Mouse (Mus musculus) kidney, adult 9 months (tissue): Measurements from ENCODE around the gene Rcsd1.

Experiments used
- DNase-seq: peaks from one replicate; pipeline ENCODE4 v3.0.0; 2022

The Rcsd1 gene

DNA sequence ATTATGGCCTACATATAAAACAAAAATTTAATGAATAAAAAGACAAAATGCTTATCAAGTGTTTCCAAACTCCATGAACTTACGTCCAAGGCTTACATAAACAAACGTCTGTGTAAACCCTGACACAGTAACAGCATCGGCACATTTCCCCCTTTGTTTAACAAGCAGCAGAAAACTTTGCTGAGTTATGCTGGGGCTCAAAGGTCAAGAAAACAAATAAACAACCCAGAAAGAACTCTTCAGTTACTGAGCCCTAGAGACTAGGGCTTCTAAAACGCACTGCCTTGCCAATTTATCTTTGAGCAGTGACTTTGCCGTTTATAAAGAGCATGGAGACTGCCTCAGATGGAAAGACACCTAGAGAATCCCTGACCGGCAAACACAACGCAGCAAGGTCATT lies 92.9 kb downstream of the Rcsd1 start:
- DNase-seq: peak; percentile 60

GRCm38 (mm10) chr1:165614793-165615192 lies 94.8 kb downstream of the Rcsd1 start:
- no peak for DNase-seq

DNA sequence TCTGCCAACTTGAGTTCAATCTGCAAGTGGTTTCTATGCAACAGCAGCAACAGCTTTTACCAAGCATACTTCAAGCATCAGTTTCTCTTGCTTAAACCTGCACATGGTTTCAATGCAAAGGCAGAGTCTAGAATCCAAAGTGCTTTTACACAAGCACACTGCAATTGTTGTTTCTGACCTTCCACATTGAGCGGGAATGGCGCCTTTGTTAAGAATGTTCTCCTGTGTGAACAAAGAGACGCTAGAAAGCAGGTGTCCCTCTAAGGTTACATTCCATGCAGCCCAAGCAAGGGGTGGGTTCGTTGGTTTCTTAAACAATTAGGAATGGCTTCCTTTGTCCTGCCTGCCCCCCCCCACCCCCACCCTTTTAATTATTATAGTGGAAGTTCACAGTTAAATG lies 95.6 kb downstream of the Rcsd1 start:
- DNase-seq: no peak

DNA sequence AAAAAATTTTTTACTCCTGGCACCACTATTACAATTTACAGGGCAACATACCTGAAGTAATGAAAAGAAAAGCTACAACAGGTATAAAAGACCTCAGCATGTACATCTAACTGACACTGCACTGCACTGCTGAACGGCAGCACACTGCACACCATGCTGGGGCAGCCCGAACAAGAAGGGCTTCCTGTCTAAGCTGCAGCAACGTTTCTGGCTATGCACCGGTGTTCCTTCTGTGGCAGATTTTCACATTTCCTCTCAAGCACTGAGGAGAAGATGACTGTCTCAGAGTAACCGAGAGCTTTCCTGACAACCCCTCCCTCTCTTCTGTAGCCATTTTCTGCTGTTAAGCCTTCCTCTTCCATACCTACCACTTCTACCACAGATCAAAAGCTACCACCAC lies 96.8 kb downstream of the Rcsd1 start:
- no peak for DNase-seq

DNA sequence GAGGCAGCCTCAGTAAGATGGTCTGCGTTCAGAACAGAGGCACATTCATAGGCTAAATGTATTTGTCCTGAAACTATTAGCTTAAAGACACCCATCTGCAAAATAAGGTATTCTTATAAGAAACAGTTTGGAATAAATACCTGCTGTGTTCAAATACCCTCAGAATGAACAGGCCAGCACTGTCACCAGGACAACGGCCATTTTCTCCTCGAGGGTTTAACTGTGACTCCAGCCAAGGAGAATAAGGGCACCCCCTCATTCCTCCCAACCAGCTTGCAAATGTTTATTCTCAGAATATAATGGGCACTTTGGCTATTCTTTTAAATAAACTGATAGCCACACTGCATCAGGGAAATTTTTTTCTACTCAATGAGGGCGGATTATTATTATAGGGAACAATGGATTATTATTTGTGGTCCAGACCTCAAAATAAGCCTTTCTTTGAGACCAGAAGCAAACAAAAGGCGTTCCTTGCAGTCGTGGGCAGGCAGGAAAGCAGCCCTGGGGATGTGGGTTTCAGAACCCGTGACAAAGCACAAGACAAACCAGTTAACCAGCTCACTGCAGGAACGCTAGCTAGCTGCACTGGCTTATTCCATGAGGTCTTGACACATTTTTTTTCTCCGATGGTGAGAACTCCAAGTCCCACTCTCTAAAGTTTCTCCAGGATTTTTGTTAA lies 99.1 kb downstream of the Rcsd1 start:
- DNase-seq: no peak

GRCm38 (mm10) chr1:165609495-165610320 lies 99.8 kb downstream of the Rcsd1 start:
- DNase-seq: no peak

DNA sequence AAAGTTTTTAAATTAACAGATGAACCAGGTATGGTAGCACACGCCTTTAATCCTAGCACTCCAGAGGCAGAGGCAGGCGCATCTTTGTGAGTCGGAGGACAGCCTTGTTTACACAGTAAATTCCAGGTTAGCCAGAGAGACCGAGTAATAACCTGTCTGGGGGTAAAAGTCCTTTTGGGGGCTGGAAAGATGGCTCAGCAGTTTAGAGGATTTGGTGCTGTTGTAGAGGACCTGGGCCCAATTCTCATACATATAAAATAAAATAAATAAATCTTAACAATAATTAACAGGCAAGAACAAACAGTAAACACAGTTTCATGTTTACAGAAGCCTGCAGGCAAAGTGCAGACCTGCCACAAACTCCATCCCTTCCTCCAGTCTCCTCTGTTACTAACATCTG lies 100.7 kb downstream of the Rcsd1 start:
- DNase-seq: no peak

DNA sequence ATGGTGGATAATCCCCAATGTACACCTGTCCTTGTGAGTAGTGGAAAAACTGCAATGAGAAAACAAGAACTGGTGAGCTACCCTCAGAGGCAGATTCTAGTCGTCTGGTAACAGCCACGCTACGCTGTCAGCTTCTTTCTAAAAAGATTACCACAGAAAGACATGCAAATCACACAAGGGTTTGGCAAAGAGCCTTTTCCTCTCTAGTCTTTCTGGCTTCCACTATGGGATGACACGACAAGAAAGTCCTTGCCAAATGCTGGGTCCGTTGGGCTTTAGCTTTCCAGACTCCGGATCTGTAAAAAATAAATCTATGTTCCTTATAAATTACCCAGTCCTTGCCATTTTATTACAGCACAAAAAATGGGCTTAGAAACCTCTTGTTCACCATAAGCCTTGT lies 103.8 kb downstream of the Rcsd1 start:
- no peak for DNase-seq

DNA sequence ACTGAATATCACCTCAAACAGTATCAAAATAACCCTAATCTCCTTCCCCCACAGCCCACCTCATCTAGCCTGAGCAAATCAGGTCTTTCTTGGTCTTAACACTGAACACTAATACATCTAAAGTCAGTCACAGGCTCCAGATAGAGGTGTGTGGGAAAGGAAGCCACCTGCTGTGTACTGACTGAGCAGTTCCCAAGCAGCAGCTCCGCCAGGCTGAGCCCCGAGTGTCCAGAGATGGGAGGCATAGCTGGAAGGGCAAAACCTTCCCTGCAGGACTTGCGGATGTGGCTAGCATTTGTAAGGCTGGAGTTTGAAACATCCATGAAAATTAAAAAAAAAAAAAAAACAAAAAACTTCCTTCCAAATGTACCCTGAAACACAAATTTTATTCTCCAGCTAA lies 104.4 kb downstream of the Rcsd1 start:
- no peak for DNase-seq

GRCm38 (mm10) chr1:165604203-165604602 lies 105.4 kb downstream of the Rcsd1 start:
- DNase-seq: no peak

GRCm38 (mm10) chr1:165603218-165603617 lies 106.3 kb downstream of the Rcsd1 start:
- no peak for DNase-seq

GRCm38 (mm10) chr1:165601775-165602280 lies 107.7 kb downstream of the Rcsd1 start:
- no peak for DNase-seq
